Mouse (Mus musculus): ENCODE results near the gene Adamtsl3. TPM values are rescaled to one million over a fixed set of nuclear protein-coding genes. Genes with fewer than 3 reads are reported as not detected.

The Adamtsl3 gene
- polyA plus RNA-seq, 1 experiment from 2014 or later = 4.8 TPM

- no peak overlapping the region for H3K4me2 ChIP-seq (ENCODE audit: low read depth, low read length)
- no peaks in the 10 kb centered on the region for H3K36me3 ChIP-seq (ENCODE audit: control insufficient read depth, insufficient read depth, low read length)
- DNase-seq (ENCODE audit: low spot score) = peak; percentile 50
- H3K4me3 ChIP-seq (ENCODE audit: low read depth, low read length) = no peak overlapping the region
- WGBS = 27% methylated on average over 8 of the region's 8 CpGs
- ATAC-seq (ENCODE audit: low read depth) = peak; percentile 46
- H3K9me3 ChIP-seq (ENCODE audit: control insufficient read depth, low read length) = no peaks in the 10 kb centered on the region
- no peak overlapping the region for H3K27ac ChIP-seq (replicated peaks; ENCODE audit: low read depth, low read length)
- no peak overlapping the region for H3K9ac ChIP-seq (ENCODE audit: low read depth, low read length)
- peaks cover 31% of the 10 kb centered on the region for H3K27me3 ChIP-seq (replicated peaks; ENCODE audit: control insufficient read depth, insufficient read depth, low read length)
- H3K4me1 ChIP-seq (ENCODE audit: control insufficient read depth, insufficient read depth, low read length) = 0 out of 2 replicates have a peak, but pooled peaks cover 5% of the 10 kb centered on the region
Observed at GRCm38 (mm10) chr7:82341476-82341875, 6.0 kb downstream of the Adamtsl3 start.

- H3K4me1 ChIP-seq (ENCODE audit: control insufficient read depth, insufficient read depth, low read length) = peaks cover under 1% of the 10 kb centered on the region; the same call in 1 of the 2 replicates
- ATAC-seq (ENCODE audit: low read depth) (no peak), DNase-seq (ENCODE audit: low spot score) (no peak)
- H3K9me3 ChIP-seq (ENCODE audit: control insufficient read depth, low read length) = no peaks in the 10 kb centered on the region
- no peak overlapping the region for H3K4me2 ChIP-seq (ENCODE audit: low read depth, low read length)
- H3K27ac ChIP-seq (replicated peaks; ENCODE audit: low read depth, low read length) = no peak overlapping the region
- no peak overlapping the region for H3K9ac ChIP-seq (ENCODE audit: low read depth, low read length)
- peaks cover 6% of the 10 kb centered on the region for H3K27me3 ChIP-seq (replicated peaks; ENCODE audit: control insufficient read depth, insufficient read depth, low read length)
- H3K36me3 ChIP-seq (ENCODE audit: control insufficient read depth, insufficient read depth, low read length) = no peaks in the 10 kb centered on the region
- H3K4me3 ChIP-seq (ENCODE audit: low read depth, low read length) = no peak overlapping the region
- WGBS = 79% methylated on average over 2 of the region's 2 CpGs
Observed at GRCm38 (mm10) chr7:82346706-82347105, 11.2 kb downstream of the Adamtsl3 start.

- ATAC-seq (ENCODE audit: low read depth) (no peak), DNase-seq (ENCODE audit: low spot score) (no peak)
- H3K4me1 ChIP-seq (ENCODE audit: control insufficient read depth, insufficient read depth, low read length) = no peaks in the 10 kb centered on the region; the same call in 1 of the 2 replicates
- no peak overlapping the region for H3K9ac ChIP-seq (ENCODE audit: low read depth, low read length)
- no peak overlapping the region for H3K4me2 ChIP-seq (ENCODE audit: low read depth, low read length)
- no peaks in the 10 kb centered on the region for H3K9me3 ChIP-seq (ENCODE audit: control insufficient read depth, low read length)
- no peak overlapping the region for H3K4me3 ChIP-seq (ENCODE audit: low read depth, low read length)
- H3K27me3 ChIP-seq (replicated peaks; ENCODE audit: control insufficient read depth, insufficient read depth, low read length) = peaks cover under 1% of the 10 kb centered on the region; the same call in 1 of the 2 replicates
- WGBS = 51% methylated on average over 7 of the region's 7 CpGs
- no peaks in the 10 kb centered on the region for H3K36me3 ChIP-seq (ENCODE audit: control insufficient read depth, insufficient read depth, low read length)
- no peak overlapping the region for H3K27ac ChIP-seq (replicated peaks; ENCODE audit: low read depth, low read length)
Observed at GRCm38 (mm10) chr7:82349796-82350195, 14.3 kb downstream of the Adamtsl3 start.

- Histone ChIP-seq H3K4me1 (ENCODE audit: control insufficient read depth, insufficient read depth, low read length) (no peaks in the 10 kb centered on the region; the same call in 1 of the 2 replicates), H3K4me3 (ENCODE audit: low read depth, low read length) (no peak overlapping the region), H3K9ac (ENCODE audit: low read depth, low read length) (no peak overlapping the region), H3K27me3 (replicated peaks; ENCODE audit: control insufficient read depth, insufficient read depth, low read length) (no peaks in the 10 kb centered on the region; the same call in 1 of the 2 replicates), H3K27ac (replicated peaks; ENCODE audit: low read depth, low read length) (no peak overlapping the region), H3K9me3 (ENCODE audit: control insufficient read depth, low read length) (no peaks in the 10 kb centered on the region), H3K36me3 (ENCODE audit: control insufficient read depth, insufficient read depth, low read length) (no peaks in the 10 kb centered on the region), H3K4me2 (ENCODE audit: low read depth, low read length) (no peak overlapping the region)
- DNase-seq (ENCODE audit: low spot score) (no peak), ATAC-seq (ENCODE audit: low read depth) (no peak)
- WGBS = 86% methylated on average over 3 of the region's 3 CpGs
Observed at GRCm38 (mm10) chr7:82350421-82350820, 14.9 kb downstream of the Adamtsl3 start.

- H3K36me3 ChIP-seq (ENCODE audit: control insufficient read depth, insufficient read depth, low read length) = no peaks in the 10 kb centered on the region
- DNase-seq (ENCODE audit: low spot score) (no peak), ATAC-seq (ENCODE audit: low read depth) (no peak)
- peaks cover 5% of the 10 kb centered on the region; the same call in 1 of the 2 replicates for H3K4me1 ChIP-seq (ENCODE audit: control insufficient read depth, insufficient read depth, low read length)
- H3K27me3 ChIP-seq (replicated peaks; ENCODE audit: control insufficient read depth, insufficient read depth, low read length) = no peaks in the 10 kb centered on the region
- H3K9ac ChIP-seq (ENCODE audit: low read depth, low read length) = no peak overlapping the region
- H3K4me2 ChIP-seq (ENCODE audit: low read depth, low read length) = no peak overlapping the region
- H3K27ac ChIP-seq (replicated peaks; ENCODE audit: low read depth, low read length) = no peak overlapping the region
- H3K9me3 ChIP-seq (ENCODE audit: control insufficient read depth, low read length) = no peaks in the 10 kb centered on the region
- no peak overlapping the region for H3K4me3 ChIP-seq (ENCODE audit: low read depth, low read length)
- 50% methylated on average over 5 of the region's 5 CpGs for WGBS
Observed at GRCm38 (mm10) chr7:82359146-82359545, 23.7 kb downstream of the Adamtsl3 start.

GRCm38 (mm10) chr7:82359674-82360073 lies 24.2 kb downstream of the Adamtsl3 start:
- Histone ChIP-seq H3K27ac (replicated peaks; ENCODE audit: low read depth, low read length) (no peak overlapping the region), H3K4me2 (ENCODE audit: low read depth, low read length) (no peak overlapping the region), H3K36me3 (ENCODE audit: control insufficient read depth, insufficient read depth, low read length) (no peaks in the 10 kb centered on the region), H3K27me3 (replicated peaks; ENCODE audit: control insufficient read depth, insufficient read depth, low read length) (no peaks in the 10 kb centered on the region), H3K4me3 (ENCODE audit: low read depth, low read length) (no peak overlapping the region), H3K4me1 (ENCODE audit: control insufficient read depth, insufficient read depth, low read length) (peaks cover 9% of the 10 kb centered on the region), H3K9me3 (ENCODE audit: control insufficient read depth, low read length) (no peaks in the 10 kb centered on the region), H3K9ac (ENCODE audit: low read depth, low read length) (no peak overlapping the region)
- DNase-seq (ENCODE audit: low spot score) = no peak
- ATAC-seq (ENCODE audit: low read depth) = no peak
- WGBS = 49% methylated on average over 5 of the region's 5 CpGs

- ATAC-seq (ENCODE audit: low read depth) (no peak), DNase-seq (ENCODE audit: low spot score) (no peak)
- WGBS = 84% methylated on average over 4 of the region's 4 CpGs
- Histone ChIP-seq H3K4me2 (ENCODE audit: low read depth, low read length) (no peak overlapping the region), H3K36me3 (ENCODE audit: control insufficient read depth, insufficient read depth, low read length) (no peaks in the 10 kb centered on the region), H3K4me3 (ENCODE audit: low read depth, low read length) (no peak overlapping the region), H3K27ac (replicated peaks; ENCODE audit: low read depth, low read length) (no peak overlapping the region), H3K9me3 (ENCODE audit: control insufficient read depth, low read length) (no peaks in the 10 kb centered on the region), H3K9ac (ENCODE audit: low read depth, low read length) (no peak overlapping the region), H3K27me3 (replicated peaks; ENCODE audit: control insufficient read depth, insufficient read depth, low read length) (no peaks in the 10 kb centered on the region), H3K4me1 (ENCODE audit: control insufficient read depth, insufficient read depth, low read length) (peaks cover 11% of the 10 kb centered on the region)
Observed at GRCm38 (mm10) chr7:82360186-82360585, 24.7 kb downstream of the Adamtsl3 start.

- H3K9ac ChIP-seq (ENCODE audit: low read depth, low read length) = no peak overlapping the region
- DNase-seq (ENCODE audit: low spot score) = no peak
- H3K4me2 ChIP-seq (ENCODE audit: low read depth, low read length) = no peak overlapping the region
- H3K27me3 ChIP-seq (replicated peaks; ENCODE audit: control insufficient read depth, insufficient read depth, low read length) = no peaks in the 10 kb centered on the region
- no peak overlapping the region for H3K4me3 ChIP-seq (ENCODE audit: low read depth, low read length)
- no peaks in the 10 kb centered on the region for H3K36me3 ChIP-seq (ENCODE audit: control insufficient read depth, insufficient read depth, low read length)
- WGBS = 65% methylated on average over 5 of the region's 5 CpGs
- H3K27ac ChIP-seq (replicated peaks; ENCODE audit: low read depth, low read length) = no peak overlapping the region
- H3K9me3 ChIP-seq (ENCODE audit: control insufficient read depth, low read length) = no peaks in the 10 kb centered on the region
- no peak for ATAC-seq (ENCODE audit: low read depth)
- H3K4me1 ChIP-seq (ENCODE audit: control insufficient read depth, insufficient read depth, low read length) = peaks cover 14% of the 10 kb centered on the region
Observed at GRCm38 (mm10) chr7:82361127-82361526, 25.6 kb downstream of the Adamtsl3 start.

GRCm38 (mm10) chr7:82364567-82364966 lies 29.1 kb downstream of the Adamtsl3 start:
- 67% methylated on average over 3 of the region's 3 CpGs for WGBS
- no peak overlapping the region for H3K9ac ChIP-seq (ENCODE audit: low read depth, low read length)
- H3K4me2 ChIP-seq (ENCODE audit: low read depth, low read length) = no peak overlapping the region
- H3K4me1 ChIP-seq (ENCODE audit: control insufficient read depth, insufficient read depth, low read length) = peaks cover 17% of the 10 kb centered on the region
- H3K4me3 ChIP-seq (ENCODE audit: low read depth, low read length) = no peak overlapping the region
- DNase-seq (ENCODE audit: low spot score) = peak; percentile 69
- H3K36me3 ChIP-seq (ENCODE audit: control insufficient read depth, insufficient read depth, low read length) = no peaks in the 10 kb centered on the region
- no peak overlapping the region for H3K27ac ChIP-seq (replicated peaks; ENCODE audit: low read depth, low read length)
- no peaks in the 10 kb centered on the region for H3K27me3 ChIP-seq (replicated peaks; ENCODE audit: control insufficient read depth, insufficient read depth, low read length)
- ATAC-seq (ENCODE audit: low read depth) = no peak
- no peaks in the 10 kb centered on the region for H3K9me3 ChIP-seq (ENCODE audit: control insufficient read depth, low read length)
